Mouse (Mus musculus): Measurements from ENCODE around the gene Nfatc2.

Gene Nfatc2

GRCm38 (mm10) chr2:168601491-168602386 is at the start of gene Nfatc2:
Gene Nfatc2 (minus strand): TSS chr2:168601657.
- peak; percentile 31 for DNase-seq (ENCODE audit: low read depth, low spot score)

- DNase-seq (ENCODE audit: low read depth, low spot score): no peak
Measured at GRCm38 (mm10) chr2:168648171-168648570, 46.7 kb upstream of the Nfatc2 start.

GRCm38 (mm10) chr2:168644855-168645254 is 43.4 kb upstream of the Nfatc2 start:
- no peak for DNase-seq (ENCODE audit: low read depth, low spot score)

GRCm38 (mm10) chr2:168643524-168644177 is 42.2 kb upstream of the Nfatc2 start:
- no peak for DNase-seq (ENCODE audit: low read depth, low spot score)

- DNase-seq (ENCODE audit: low read depth, low spot score): peak; percentile 30
Measured at GRCm38 (mm10) chr2:168642187-168642586, 40.7 kb upstream of the Nfatc2 start.

- DNase-seq (ENCODE audit: low read depth, low spot score): no peak
Measured at GRCm38 (mm10) chr2:168640460-168640859, 39.0 kb upstream of the Nfatc2 start.

GRCm38 (mm10) chr2:168634881-168635280 is 33.4 kb upstream of the Nfatc2 start:
- no peak for DNase-seq (ENCODE audit: low read depth, low spot score)

GRCm38 (mm10) chr2:168633301-168633816 is 31.9 kb upstream of the Nfatc2 start:
- DNase-seq (ENCODE audit: low read depth, low spot score): no peak

GRCm38 (mm10) chr2:168632543-168632942 is 31.1 kb upstream of the Nfatc2 start:
- DNase-seq (ENCODE audit: low read depth, low spot score): no peak

GRCm38 (mm10) chr2:168628787-168629186 is 27.3 kb upstream of the Nfatc2 start:
- peak; percentile 60 for DNase-seq (ENCODE audit: low read depth, low spot score)

- DNase-seq (ENCODE audit: low read depth, low spot score): no peak
Measured at GRCm38 (mm10) chr2:168627829-168628770, 26.6 kb upstream of the Nfatc2 start.

- DNase-seq (ENCODE audit: low read depth, low spot score): no peak
Measured at GRCm38 (mm10) chr2:168626385-168626784, 24.9 kb upstream of the Nfatc2 start.

- DNase-seq (ENCODE audit: low read depth, low spot score): no peak
Measured at GRCm38 (mm10) chr2:168625091-168625490, 23.6 kb upstream of the Nfatc2 start.

GRCm38 (mm10) chr2:168621111-168621802 is 19.8 kb upstream of the Nfatc2 start:
- no peak for DNase-seq (ENCODE audit: low read depth, low spot score)

- DNase-seq (ENCODE audit: low read depth, low spot score): no peak
Measured at GRCm38 (mm10) chr2:168618205-168618717, 16.8 kb upstream of the Nfatc2 start.

- DNase-seq (ENCODE audit: low read depth, low spot score): no peak
Measured at GRCm38 (mm10) chr2:168615160-168615559, 13.7 kb upstream of the Nfatc2 start.

- no peak for DNase-seq (ENCODE audit: low read depth, low spot score)
Measured at GRCm38 (mm10) chr2:168614170-168614872, 12.9 kb upstream of the Nfatc2 start.

GRCm38 (mm10) chr2:168613092-168613880 is 11.8 kb upstream of the Nfatc2 start:
- DNase-seq (ENCODE audit: low read depth, low spot score): no peak

GRCm38 (mm10) chr2:168610941-168611340 is 9.5 kb upstream of the Nfatc2 start:
- no peak for DNase-seq (ENCODE audit: low read depth, low spot score)
